Mouse (Mus musculus) right cerebral cortex, adult 2 months (tissue): ENCODE measurements around the gene Plppr2.

Experiments used
- DNase-seq, 2 experiments: peaks; one replicate each; pipeline ENCODE4 v3.0.0; 2021 to 2022; ENCODE audit warnings: low spot score in 2 of 2

Plppr2 gene

GRCm38 (mm10) chr9:21961366-21961980 lies 24.6 kb downstream of the Plppr2 start:
- no peak for DNase-seq

DNA sequence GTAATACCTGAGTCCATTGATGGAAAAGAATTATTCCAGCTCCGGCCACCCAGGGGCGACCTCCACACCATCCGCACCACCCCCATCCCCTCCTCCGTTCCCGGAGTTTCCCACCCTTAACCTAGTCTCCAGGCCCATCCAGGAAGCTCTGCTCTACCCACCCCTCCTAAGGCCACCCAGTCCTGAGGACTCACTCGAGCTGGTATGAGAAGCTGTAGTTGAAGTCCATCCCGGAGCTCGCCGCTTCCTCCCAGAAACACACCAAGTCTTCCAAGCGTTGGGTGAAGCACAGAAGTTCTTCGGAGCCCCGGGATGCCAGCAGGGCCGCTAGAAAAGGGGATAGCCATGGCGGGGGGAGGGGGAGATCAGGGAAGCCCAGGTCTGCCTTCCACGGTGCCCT lies 25.2 kb downstream of the Plppr2 start:
- no peak for DNase-seq

DNA sequence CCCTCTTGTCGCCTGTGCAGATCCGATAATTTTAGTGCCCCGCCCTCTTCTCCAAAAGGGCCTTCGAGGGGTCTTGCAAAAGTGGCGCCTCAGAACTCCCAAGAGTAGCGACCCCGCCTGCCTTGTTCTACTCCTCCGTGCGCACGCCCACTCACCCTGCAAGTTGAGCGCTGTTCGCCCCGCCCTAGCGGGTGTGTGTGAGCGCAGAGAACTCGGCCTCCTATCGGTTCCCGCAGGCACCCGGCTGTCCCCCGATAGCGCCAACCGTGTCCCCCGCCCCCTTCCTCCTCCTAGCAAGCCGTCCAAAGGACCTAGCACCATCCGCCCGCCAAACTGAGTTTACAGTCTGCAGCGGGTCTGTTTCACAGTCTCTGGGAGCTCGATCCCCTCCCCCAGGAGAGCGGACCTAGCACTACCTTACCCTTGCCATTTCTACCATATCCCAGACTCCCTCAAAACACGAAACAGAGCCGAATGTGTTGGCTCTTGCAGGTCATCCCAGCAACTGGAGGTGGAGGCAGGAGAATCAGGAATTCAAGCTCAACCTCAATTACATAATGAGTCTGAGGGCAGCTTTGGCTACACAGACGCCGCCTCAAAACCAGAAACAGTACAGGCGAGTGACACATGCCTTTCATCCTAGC lies 25.7 kb downstream of the Plppr2 start:
- peak; percentile 77 to 84 for DNase-seq

GRCm38 (mm10) chr9:21963417-21963816 lies 26.6 kb downstream of the Plppr2 start, which contains the start of gene Epor:
Gene Epor, minus strand, starts transcription at chr9:21963506.
- no peak for DNase-seq

- DNase-seq = no peak
Observed at GRCm38 (mm10) chr9:21968883-21969282, 32.0 kb downstream of the Plppr2 start.

GRCm38 (mm10) chr9:21969304-21969703 lies 32.5 kb downstream of the Plppr2 start:
- no peak for DNase-seq

GRCm38 (mm10) chr9:21976626-21977175 lies 39.9 kb downstream of the Plppr2 start:
- no peak for DNase-seq

DNA sequence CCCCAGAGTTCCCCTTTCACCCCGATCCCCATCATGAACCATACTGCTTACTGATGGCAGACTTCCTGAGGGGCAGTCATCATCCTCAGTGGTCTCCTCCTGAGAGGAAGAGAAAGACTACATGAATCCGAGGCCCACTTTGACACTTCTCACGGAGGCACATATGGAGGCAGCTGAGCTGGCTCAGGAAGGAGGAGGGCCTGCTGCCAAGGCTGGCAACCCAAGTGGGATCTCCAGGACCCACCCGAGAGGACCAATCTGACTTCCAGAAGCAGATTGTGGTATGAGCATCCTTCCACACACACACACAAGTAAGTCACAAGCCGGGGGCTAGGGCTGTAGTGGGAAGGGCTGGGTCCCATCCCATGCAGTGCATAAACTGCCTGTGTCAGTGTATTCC lies 40.5 kb downstream of the Plppr2 start:
- no peak for DNase-seq

GRCm38 (mm10) chr9:21977972-21978371 lies 41.1 kb downstream of the Plppr2 start:
- no peak for DNase-seq

DNA sequence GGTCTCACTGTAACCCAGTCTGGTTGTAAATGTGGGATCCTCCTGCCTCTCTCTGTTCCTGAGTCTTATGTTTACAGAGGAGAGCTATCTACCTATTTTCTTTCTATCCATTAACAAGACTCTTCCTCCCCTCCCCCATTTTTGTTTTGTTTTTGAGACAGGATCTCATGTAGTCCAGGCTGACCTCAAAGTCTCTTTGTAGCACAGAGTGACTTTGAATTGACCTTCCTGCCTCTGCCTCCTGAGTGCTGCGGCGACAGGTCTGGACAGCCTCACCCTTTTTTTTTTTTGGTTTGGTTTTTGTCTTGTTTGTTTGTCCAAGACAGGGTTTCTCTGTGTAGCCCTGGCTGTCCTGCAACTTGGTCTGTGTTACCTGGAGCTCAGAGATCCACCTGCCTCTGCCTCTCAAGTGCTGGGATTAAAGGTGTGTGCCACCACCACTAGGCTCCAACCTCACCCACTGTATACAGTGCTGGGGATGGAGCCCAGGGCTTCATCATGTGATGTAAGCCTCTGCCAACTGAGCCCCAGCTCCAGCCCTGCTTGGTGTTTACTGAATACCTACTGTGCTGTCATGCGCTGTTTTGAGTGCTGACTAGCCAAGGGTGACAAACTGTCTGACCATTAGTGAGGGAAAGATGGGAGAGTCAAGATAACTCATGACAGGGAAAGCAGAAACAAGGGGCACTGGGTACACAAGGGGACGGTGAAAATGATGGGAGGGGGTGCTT lies 41.7 kb downstream of the Plppr2 start:
- no peak for DNase-seq

- DNase-seq = no peak
Observed at GRCm38 (mm10) chr9:21983911-21984310, 47.1 kb downstream of the Plppr2 start.

- DNase-seq = no peak
Observed at GRCm38 (mm10) chr9:21987592-21988342, 50.9 kb downstream of the Plppr2 start.

- no peak for DNase-seq
Observed at GRCm38 (mm10) chr9:21988421-21989101, 51.7 kb downstream of the Plppr2 start.

DNA sequence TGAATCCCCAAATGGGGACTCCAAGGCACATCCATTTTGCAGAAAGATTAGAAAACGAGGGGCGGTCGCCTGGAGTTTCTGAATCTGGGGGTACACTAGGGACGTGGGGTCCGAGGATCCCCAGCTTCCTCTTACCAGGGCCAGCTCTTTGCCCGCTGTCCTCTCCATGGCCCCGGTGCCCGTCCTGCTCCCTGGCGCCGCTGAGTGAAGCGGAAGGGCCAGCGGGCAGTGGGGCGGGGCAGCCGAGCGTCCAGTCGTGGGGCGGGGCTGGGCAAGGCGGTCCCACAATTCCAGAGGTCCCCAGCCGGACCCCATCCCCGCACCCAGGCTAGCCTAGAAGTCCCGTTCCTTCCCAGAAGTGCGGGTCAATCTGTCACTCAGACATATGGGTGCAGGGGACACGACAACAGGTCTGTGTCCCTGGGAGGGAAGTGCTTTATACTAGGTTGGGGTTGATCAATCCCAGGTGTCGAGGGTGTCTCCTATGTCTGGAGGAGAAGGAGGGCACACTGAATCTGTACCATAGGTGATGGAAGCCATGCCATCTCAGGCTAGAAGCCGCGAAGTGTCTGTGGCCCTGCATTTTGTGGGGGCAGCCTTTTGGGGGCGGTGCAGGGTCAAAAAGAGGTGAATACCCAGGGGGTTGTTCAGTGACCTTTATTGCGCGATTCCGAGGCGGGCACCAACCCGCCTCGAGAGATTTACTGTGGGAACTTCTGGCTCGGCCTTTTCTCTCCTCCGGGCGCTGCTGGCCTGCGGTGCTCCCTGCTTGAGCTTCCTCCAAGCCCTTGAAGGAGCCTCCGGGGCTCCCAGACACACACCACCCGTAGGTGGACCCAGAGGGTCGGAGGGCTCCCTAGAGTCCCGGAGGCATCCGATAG lies 52.6 kb downstream of the Plppr2 start, which contains the start of gene Rgl3:
Gene Rgl3 (minus strand): TSS at position 217 of the 881 bp plus-strand sequence.
- peak in 1 of 2 experiments; percentile 13 for DNase-seq

DNA sequence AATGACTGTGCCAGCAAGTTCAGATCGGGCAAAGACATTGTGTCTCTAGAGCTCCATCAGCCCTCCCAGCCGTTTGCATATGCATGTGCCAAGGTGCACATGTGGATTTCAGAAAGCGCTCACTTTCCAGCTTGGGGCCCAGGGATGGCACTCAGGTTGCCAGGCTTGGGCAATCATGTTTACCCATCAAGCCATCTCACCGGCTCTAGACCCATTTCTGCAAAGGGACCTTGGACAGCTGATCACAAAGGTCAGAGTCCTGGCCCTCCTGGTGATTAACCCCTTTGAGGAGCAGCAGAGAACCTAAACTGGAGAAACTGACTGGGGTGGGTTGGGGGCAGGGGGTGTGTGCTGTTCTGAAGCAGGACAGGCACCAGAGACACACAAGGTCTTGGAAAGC lies 55.4 kb downstream of the Plppr2 start:
- DNase-seq = no peak

DNA sequence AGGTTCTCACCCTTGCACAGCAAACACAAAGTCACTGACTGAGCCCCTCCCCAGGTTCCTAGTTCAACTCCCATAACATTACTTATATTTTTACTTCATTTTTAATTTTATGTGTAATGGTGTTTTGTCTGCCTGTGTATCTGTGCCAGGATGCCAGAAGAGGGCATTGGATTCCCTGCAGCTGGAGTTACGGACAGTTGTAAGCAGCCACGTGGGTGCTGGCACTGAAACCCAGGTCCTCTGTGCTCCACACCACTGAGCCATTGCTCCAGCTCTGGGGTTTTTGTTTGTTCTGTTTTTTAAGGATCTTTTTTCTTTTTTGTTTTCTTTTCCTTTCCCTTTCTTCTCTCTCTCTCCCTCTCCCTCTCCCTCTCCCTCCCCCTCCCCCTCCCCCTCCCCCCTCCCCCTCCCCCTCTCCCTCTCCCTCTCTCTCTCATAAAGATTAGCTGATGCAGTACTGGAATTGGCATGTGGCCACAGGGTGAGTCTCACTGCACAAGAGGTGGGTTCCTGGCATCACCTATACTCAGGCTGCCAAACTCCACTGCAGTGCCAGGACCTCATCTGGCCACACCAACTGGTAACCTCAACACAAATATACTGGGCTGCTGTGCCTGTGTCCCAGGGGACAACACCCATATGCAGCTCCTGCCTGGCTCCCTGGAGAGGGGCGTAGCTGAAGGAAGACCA lies 59.5 kb downstream of the Plppr2 start:
- DNase-seq = no peak
